Mouse (Mus musculus) bone marrow, adult 2 months (tissue): ENCODE measurements at regions not wholly inside any gene's neighbourhood (a gene's known extent, or its start where the extent isn't known, plus 50 kb on each side); places are given as distances from the start of the nearest gene placed in this dataset.

Source experiments
- CTCF ChIP-seq: fragments of 200-500 bp; IDR thresholded peaks from 2 replicates; pipeline ENCODE4 v1.5.1; 2011; ENCODE audit warnings: low read length, control low read depth; ENCODE audit not compliant: control insufficient read depth, insufficient read depth
- POLR2A ChIP-seq: fragments of 200-500 bp; IDR thresholded peaks from 2 replicates; pipeline ENCODE4 v1.6.1; 2011; ENCODE audit warnings: low read depth, mild to moderate bottlenecking, control low read depth, low read length, borderline replicate concordance; ENCODE audit not compliant: control insufficient read depth

DNA sequence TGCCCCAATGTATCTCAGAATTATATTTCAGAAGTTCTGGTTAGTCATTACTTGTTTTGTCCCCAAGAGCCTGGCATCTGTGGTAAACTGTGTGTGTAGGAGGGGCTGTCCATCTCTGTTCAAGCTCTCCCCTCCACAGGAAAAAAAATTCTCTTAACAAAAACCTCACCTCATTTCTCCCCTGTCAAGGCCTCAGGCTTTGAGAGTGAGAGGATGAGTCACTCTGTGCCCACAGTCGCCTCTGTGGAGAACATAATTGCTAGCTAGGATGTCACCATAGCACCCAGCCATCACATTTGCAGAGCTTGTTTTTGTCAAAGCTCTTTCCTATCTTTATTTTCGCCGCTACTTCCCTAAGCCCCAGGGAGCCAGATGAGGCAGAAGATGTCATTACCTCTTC, 63.6 kb upstream of the Las1l start:
- TF ChIP-seq CTCF (no peak), POLR2A (no peak)
